Mouse (Mus musculus) yolk sac, embryonic 10.5 days (tissue): ENCODE measurements around the gene Olfm1.
A peak's percentile ranks its signal among the peaks of the same experiment; 100 is the strongest.

Experiments used
- DNase-seq: peaks from one replicate; pipeline ENCODE4 v3.0.0-alpha.2; 2017; ENCODE audit warnings: low spot score

The Olfm1 gene

DNA sequence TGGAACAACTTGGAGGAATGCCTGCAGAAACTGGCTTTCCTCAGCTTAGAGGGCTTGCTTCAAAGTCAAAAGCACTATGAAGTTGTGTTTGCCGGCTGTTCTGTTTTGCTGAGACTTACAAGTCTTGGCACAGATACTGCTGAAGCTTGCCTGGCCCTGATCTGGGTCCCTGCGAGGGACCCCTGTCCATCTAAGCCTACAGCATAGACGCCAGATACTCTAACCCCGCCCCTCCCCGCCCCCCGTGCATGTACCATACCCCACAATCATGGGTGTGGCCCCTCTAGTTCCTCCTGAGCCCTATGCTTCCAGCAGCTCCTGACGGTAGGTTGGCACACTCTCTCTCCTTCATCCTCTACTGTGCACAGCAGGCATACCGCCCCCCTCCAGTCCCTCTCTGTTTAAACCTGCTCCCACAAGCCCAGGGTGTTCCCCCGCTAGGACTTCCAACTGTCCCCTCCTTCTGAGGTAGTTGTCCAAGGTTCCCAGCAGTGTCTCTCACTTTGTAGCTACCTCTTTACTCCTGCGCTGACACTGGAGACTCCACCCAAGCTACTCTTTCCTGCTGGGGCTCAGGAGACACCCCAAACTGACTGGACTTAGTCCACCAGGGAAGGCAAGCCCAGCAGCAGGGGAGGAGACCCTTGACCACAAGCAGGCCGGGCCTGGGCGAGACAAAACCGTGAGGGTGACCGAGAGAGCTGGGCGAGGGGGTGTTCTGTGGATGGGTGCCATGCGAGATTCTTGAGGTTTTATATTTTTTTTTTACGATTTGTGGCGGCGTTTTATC lies 12.1 kb downstream of the Olfm1 start:
- DNase-seq, result peak; percentile 7

DNA sequence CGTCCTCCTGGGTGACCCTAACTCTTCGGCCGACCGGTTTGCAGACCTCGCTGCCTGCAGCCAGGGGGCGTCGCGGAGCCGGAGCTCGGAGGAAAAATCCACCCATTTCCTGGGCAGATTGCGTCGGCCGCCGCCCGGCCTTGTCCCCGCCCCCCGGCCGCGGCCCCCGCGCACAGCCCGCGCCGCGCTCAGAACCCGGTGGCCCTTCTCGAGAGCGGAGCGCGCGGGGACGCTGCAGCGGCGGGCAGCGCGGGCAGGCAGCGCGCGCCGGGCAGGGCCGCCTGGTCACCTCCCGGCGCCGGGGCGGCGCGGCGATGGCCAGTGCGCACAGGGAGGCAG lies 12.6 kb downstream of the Olfm1 start:
- peak; percentile 68 for DNase-seq

DNA sequence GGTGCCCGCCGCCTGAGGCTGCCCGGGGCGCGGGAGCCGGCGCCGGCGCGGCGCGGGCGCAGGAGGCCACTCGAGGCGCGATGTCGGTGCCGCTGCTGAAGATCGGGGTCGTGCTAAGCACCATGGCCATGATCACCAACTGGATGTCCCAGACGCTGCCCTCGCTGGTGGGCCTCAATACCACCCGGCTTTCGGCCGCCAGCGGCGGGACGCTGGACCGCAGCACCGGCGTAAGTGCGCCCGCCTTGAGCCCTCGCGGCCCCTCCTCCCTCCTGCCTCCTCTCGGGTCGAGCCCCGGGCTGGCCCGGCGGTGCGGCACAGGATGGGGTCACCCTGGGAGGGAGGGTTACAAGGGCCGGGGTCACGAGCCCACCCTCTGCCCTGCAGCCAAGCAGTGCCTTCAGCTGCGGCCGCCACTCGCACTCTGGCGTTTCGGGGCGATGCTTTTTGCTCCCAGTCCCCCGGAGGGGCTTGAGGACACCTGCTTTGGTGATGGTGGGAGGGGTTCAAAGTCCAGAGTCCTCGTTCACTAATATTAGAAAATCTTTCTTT lies 13.2 kb downstream of the Olfm1 start:
- DNase-seq, result peak; percentile 20

DNA sequence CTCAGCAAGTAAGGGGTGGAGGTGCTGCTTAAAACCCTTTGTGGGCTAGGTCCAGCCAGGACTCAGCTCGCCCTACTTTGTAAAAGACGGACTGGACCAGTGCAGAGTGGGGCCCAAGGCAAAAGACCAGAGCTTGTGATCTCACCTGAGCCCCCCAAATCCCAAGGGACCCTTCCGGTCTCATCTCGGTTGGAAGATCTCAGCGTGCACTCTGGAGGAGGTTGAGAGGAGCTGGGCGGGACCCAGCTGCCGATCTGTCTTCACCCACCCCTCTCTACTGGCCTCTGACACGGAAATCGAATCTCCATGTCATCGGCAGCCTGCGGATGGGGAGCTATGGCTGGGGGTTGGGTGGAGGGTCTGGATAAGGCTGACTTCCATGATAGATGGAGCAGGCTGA lies 13.7 kb downstream of the Olfm1 start:
- DNase-seq, result no peak

DNA sequence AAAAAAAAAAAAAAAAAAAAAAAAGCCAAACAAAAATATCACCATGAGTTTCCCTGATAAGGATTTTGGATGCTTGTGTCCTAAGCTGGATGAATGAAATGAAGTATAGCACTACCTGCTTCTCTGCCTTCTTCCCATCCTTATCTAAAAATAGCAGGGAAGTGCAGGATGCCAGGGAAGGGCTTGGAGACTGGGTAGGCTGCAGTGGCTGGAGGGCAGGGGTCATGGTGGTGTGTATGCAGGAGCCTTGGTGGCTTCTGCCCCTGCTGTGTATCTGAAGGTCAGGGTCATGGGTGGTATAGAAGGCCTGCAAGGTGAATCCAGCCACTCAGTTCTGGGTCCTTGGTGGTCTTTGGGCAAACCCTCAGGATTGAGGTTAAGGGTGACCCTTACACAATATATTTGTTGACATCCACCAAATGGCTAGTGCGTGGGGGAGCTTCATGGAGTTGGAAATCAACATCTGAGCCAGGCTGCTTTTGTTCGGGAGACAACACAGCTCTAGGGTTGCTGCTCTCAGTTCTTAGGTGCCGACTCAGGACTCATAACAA lies 14.5 kb downstream of the Olfm1 start:
- DNase-seq, result no peak

DNA sequence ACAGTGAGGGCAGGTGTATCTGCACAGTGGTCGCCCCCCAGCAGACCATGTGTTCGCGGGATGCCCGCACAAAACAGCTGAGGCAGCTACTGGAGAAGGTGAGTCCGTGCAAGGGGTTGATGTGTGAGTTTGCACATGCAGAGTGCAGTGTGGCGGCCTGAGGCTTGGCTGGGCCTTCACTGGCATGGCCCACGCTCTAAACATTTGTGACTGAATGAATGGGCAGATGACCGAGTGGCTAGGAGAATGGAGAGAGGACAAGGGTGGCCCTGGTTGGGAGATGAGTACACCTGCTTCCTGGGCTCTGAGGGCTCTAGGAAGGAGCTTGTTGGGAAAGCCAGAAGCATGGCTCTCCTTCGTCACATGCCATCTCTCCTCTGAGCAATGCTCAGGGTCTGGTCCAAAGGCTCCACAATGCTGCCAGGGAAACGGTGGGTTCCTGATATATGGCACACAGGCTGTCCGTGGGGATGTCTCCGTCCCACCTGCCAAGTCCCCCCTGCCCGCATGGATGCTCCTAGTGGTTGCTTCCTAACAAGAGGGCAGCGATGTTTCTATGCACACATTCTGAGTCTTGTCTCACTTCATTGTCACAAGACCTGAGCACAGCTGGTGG lies 15.4 kb downstream of the Olfm1 start:
- no peak for DNase-seq

DNA sequence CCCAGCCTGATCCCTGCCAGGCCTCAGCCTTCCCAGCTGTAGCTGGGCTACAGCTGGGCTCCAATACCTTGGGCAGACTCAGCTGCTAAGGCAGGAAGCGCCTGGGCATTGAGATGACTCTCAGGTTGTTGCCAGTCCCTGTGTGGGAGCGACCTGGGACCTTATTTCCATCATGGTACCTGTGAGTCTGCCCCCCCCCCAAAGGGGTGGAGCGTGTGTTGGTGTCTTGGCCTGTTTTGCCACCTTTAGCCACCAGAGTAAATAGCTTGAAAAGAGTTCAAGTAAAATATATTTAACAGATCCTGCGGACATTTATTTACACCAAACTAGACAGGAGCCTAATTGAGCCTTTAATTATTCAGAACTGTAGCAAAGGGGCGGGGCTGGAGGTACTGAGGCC lies 16.4 kb downstream of the Olfm1 start:
- DNase-seq, result no peak

DNA sequence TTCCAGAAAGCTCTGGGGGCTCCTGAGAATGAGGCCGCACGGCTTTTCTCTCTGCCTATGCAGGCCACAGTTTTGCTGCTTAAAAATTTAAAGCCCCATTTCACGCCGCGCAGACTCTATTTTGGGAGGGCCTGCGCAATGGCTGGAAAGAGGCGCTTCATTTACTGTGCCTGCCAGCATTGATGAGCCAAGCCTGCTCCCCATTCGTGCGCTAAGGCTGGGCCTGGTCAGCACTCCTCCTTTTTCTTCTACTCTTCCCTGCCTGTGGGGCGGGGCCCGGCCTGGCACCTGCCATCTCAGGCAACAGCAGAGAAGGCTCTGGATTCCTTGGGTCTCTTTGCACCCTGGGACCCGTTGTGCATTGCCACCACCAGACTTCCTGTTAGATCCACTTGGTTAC lies 16.9 kb downstream of the Olfm1 start:
- DNase-seq, result no peak

DNA sequence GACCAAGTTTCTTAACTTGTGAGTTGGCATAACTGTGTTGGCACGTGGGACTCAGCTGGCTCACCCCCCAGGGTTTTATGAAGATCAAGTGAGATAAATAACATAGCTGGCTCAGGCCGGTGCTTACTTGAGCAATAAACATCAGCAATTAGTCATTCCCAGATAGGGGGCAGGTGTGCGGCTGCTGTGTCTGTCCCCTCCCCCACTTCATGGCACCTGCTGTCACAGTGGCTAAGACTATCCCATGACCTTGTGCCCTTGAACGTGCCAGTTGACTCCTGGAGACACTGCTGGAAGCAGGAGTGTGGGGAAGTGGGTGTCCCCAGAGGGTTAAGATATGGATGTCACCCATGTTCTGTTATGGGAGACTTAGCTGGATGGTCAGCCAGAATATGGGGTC lies 17.5 kb downstream of the Olfm1 start:
- no peak for DNase-seq

DNA sequence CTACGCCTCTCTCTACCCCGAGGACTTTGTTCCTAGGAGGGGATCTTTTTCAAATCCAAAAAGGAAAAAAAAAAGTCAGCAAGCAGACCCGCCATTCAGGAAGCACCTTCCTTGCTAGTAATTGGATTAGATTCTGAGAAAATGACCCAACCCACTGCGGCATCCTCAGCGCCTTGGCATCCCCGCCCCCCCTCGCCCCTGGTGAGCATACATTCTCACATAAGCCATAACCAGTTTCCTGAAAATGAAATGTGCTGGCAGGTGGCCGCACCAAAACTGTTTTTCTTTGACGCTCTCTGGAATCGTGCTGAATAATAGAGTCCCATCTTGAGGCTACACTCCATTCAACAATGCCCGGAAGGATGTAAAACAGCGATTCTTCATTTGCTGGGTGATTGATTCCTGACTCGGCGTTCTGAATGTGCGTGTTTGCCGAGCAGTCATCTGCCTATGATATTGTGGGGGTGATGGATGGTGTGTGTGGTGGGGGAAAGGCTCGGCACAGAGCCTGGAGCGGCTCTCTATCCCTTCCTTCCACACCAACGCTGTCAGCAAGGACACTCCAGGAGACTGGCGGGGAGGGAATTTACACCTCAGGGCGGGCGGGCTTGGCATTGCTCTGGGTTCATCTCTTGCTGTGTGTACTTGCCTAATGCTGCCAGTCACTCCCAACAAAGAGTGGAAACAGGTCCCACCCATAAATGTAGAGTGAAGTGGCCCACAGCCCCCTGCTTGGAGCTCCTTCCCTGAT lies 18.9 kb downstream of the Olfm1 start:
- DNase-seq, result no peak

DNA sequence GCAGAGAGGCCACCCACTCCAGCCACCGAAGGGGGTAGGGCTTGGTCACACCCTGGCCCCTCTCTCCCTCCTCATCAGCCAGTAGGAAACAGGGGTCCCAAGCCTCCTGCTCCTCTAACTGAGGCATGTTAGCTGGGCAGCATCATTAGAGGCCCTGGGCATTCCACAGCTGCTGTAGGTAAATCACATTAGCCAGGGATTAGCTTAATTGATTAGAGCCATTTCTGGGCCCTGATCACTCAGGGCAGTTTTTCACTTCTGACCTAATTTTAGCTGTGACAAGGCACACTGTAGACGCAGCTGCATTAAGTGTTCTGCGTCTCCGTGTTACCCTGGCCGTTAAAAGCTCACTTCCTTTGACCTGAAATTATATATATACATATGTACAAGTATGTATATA lies 20.1 kb downstream of the Olfm1 start:
- no peak for DNase-seq

DNA sequence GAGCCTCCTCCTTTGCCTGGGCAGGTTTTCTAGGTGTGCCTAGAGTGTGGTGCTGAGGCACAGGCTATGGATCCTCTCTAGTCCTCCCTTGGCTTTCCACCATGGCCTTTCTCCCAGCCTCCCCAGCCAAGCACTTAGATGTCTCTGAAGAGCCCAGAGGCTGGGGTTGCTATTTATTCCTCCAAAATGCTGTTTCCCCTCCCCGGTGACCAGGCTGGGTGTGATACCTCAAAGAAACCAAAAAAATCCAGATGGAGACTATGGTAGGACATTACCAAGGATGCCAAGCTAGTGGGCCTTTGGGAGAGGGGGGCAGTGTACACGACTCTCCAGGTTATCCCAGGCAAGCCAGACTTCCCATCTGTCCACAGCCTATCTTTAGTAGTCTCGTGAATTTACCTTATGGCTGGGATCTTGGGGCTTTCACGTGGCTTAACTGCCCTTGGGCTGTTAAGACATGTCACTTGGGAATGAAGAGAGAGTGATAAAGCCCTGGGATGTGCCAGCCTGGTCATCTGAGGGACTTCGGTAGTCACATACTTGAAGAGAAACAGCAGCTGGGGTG lies 23.5 kb downstream of the Olfm1 start:
- no peak for DNase-seq

DNA sequence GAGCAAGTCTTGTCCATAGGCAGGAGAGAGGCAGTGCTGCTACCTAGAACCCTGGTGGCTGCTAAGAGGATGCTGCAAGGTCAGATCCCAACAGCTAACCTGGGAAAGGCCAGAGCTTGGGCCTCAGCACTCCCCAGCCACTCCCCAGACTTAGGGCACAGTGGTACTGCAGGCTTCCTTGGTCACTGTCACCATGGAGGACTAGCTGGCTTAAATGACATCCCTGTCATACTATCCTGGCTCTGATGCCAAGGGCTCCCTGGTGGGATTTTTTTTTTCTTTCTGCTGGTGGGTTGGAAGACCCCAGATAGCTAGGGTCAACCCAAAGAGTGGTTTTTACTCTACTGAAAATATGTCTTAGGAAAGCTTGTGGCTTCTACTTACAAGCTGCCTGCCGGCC lies 25.0 kb downstream of the Olfm1 start:
- no peak for DNase-seq

DNA sequence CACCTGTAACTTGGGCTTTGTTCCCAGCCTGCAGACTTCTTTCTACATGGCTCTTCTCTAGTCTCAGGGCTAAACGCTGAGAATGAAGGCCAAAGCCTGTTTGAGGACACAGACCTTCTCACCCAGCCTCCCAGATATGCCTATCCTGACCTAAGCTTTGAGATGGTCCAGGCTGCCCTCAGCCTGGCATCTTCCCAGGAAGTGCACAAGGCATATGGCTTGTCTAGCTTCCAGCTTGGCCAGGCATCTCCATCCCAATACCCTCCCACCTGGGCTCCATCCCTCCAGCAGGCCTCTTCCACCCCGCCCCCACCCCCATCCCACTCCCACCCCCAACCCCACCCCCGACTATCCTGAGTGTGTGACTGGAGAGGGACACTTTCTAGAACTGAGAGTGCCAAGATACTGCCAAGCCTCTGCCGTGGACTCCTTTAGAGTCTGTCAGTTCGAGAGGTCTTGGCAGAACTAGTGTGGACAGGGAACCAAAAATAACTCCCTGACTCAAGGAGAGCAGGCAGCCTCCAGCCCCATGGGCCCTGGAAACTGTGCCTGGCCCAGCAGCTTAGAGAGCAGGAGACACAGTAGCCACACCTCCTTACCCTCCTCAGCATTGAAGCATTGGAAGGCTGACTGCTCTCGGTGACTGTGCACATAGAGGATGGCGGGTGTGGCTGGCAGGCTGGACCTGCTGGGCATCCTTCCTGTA lies 26.0 kb downstream of the Olfm1 start:
- DNase-seq, result no peak

DNA sequence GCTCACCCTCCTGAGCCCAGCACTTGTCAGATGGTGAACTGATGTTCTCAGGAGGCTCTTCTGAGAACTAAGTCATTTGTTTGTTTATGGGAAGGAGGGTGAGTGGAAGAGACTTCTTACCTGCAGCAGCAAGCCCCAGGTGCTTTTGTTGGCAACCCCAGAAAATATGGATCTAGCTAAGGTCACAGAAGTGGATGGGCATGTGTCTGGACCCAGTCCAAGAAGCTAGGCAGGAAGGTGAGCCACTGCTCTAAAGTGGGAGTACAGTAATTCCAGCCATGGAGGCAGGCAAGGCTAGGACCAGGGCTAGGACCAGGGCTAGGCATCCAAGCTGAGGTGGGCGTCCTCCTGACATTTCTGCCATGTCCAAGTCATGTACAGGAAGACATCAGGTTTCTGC lies 26.8 kb downstream of the Olfm1 start:
- no peak for DNase-seq

DNA sequence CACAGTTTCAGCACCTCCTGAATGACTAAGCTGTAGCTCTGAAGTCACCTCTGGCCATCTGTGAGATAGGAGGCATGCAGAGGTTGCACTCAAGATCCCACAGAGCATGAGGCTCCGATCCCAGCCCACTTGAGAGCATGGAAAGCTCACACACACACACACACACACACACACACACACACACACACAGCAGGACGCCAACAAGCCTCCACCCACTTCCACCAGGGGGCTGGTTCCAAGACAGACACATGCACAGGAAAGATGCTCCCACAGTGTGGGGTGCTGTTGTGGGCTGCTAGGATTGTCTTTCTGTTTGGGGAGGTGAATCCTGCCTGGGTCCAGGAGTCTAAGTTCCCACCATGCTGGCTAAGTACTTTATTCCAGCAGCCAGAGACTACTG lies 29.0 kb downstream of the Olfm1 start:
- no peak for DNase-seq

DNA sequence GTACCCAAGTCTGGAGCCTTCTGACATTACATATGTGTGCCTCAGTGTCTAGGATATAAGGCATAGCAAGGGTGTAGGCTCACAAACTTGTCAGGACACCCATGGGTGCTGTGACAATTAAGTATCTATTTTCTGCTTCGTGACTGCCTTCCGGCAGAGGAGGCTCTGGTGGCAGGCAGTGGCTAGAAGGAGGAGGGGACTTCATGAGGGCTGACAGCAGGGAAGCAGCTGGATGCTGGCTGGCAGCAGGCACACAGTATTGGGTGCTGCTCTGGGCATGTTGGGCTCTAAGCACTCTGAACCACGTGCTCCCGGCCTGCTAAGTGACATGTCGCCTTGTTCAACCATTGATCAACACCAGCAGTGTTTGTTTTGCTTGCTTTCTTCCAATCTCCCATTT lies 32.0 kb downstream of the Olfm1 start:
- DNase-seq, result no peak

DNA sequence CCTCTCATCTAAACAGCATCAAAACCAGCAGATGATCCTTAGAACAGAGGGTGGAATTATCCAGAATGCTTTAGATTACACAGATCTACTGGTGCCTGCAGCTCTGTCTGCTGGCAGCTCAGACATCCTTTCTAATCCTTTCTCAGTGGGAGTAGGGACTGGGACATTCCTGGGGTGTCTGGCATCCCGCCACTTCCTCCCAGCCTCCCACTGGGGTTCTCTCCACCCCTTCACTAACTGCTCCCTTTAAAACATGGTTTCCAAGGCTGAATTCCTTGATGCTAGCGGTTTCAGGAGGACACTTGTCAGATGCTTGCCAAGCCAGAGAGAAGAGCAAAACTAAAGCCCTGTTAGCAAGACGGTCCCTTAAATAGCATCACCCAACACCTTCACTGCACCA lies 33.1 kb downstream of the Olfm1 start:
- no peak for DNase-seq

DNA sequence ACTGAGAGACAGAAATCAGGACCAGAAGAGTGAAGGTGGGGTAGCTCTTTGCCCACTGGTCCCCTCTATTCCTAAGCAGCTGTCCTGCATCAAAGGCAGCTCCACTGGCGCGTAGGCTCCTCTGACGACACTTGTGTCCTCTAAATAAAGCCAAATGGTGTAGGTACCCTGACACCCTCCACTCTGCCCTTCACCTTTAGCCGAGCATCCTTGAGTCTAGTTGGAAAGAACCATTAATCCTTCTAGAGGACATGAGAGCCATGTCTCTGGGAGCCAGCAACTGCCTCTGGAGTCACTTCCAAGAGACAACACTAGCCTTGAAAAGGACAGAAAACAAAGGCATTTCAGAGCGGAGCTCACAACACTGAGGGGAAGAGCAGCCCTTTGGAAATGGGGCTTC lies 34.2 kb downstream of the Olfm1 start:
- no peak for DNase-seq

DNA sequence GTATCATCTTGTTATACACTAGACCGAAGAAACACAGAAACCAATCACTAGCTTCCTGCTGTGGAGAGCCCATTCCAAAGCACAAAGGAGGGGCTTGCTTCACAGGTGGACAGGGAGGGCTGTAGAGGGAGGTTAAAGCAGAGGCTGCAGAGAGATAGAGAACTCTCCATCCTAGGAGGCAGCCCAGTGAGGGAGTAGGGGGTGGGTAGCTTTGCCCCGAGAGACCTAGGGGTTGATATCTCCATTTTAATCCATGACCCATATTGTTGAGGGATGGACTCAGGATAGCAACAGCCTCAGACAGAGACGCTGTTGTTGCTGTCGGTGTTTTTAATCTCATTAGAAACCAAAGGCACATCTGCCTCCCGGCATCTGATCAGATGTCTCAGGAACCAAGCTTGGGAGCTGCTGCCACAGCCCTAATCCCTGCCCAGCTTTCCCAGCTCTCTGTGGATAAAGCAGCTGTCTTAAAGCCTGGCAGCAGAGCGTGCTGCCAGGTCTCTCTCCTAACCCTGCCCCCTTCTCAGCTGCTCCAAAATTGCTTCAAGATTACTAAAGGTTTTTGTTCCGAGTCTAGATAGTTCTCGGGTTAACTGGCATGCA lies 34.9 kb downstream of the Olfm1 start:
- DNase-seq, result no peak

DNA sequence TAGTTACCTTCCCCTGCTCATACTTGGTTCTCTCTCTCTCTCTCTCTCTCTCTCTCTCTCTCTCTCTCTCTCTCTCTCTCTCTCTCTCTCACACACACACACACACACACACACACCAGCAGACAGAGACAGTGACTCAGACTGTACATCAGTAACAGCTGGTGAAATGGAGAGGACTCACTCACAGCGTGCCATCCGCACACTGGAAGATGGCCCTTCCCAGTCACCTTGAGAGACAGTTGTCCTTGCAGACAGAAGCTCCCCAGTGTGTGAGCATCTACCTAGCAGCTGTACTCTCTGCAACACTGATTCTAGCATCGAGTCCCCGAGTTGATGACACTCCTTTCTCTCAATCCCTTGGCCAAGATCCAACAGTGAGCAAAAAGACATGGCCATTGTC lies 35.6 kb downstream of the Olfm1 start:
- no peak for DNase-seq
